Mouse (Mus musculus) heart, embryonic 11.5 days (tissue): ENCODE data around the gene Togaram1. TPM values are rescaled to one million over a fixed set of nuclear protein-coding genes. Genes with fewer than 3 reads are reported as not detected.

Source experiments
- ATAC-seq: fragments of 200-750 bp; cut with Nextera tagmentation; replicated peaks from 2 replicates; pipeline ENCODE4 v1.8.0; 2017; ENCODE audit warnings: moderate library complexity; ENCODE audit not compliant: insufficient number of reproducible peaks, low FRiP score, low TSS enrichment
- H3K27ac ChIP-seq: fragments of 300-500 bp; sonication (generic); 2 replicates; pipeline ENCODE4 v1.5.1; 2014; ENCODE audit warnings: mild to moderate bottlenecking, low read depth, low read length
- H3K27me3 ChIP-seq: fragments of 300-500 bp; sonication (generic); 2 replicates; pipeline ENCODE4 v1.6.1; 2014; ENCODE audit warnings: mild to moderate bottlenecking, low read length, mixed read lengths; ENCODE audit not compliant: control insufficient read depth, insufficient read depth
- H3K36me3 ChIP-seq: fragments of 300-500 bp; sonication (generic); 2 replicates; pipeline ENCODE4 v1.6.1; 2014; ENCODE audit warnings: mild to moderate bottlenecking, low read length, moderate library complexity, mixed read lengths; ENCODE audit not compliant: control insufficient read depth, insufficient read depth
- H3K4me1 ChIP-seq: fragments of 300-500 bp; sonication (generic); 2 replicates; pipeline ENCODE4 v1.6.1; 2014; ENCODE audit warnings: low read length; ENCODE audit not compliant: control insufficient read depth, insufficient read depth
- H3K4me2 ChIP-seq: fragments of 300-500 bp; sonication (generic); 2 replicates; pipeline ENCODE4 v1.6.1; 2014; ENCODE audit warnings: mild to moderate bottlenecking, moderate library complexity
- H3K4me3 ChIP-seq: fragments of 300-500 bp; sonication (generic); 2 replicates; pipeline ENCODE4 v1.5.1; 2014; ENCODE audit warnings: low read depth, low read length
- H3K9ac ChIP-seq: fragments of 300-500 bp; sonication (generic); 2 replicates; pipeline ENCODE4 v1.6.1; 2014; ENCODE audit warnings: mild to moderate bottlenecking, low read depth, low read length, moderate library complexity
- H3K9me3 ChIP-seq: fragments of 300-500 bp; sonication (generic); replicated peaks from 2 replicates; pipeline ENCODE4 v1.6.1; 2016; ENCODE audit warnings: low read length; ENCODE audit not compliant: control insufficient read depth
- WGBS: fragments of 180-500 bp; shearing (Covaris S2); extraction: QIAGEN DNeasy Blood & Tissue Kit; methylation state at CpG from one replicate; pipeline ENCODE4 v1.1.7; 2014; ENCODE audit not compliant: insufficient replicate concordance; 5-methylcytosine and 5-hydroxymethylcytosine counted together
- polyA plus RNA-seq: library from polyadenylated mRNA; unstranded; fragments of >200 nt; fragmentation: Nextera tagmentation; extraction: Ambion mirVana; gene quantifications from 2 replicates; pipeline ENCODE4 v1.2.1, GENCODE M21; 2014

Gene Togaram1
- polyA plus RNA-seq, 1 experiment from 2014 or later = 22.4 TPM

DNA sequence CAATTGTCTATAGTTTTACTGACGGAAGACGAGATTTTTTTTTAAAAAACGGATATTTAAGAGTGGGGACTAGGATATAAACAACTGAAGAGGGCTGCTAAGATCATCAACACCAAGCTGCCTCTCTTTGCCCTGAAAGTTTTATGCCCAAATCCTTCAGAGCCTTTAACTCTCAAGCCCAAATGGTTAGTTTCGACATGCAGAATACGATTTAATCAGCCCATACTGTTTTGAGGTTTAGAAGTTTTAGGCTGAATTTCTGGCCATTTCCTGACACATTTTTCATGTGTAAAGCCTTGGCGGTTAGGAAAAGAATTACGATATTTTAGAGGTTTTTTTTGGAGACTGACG is 70.2 kb downstream of the Togaram1 start:
- H3K27me3 ChIP-seq = no peaks in the 10 kb centered on the region
- H3K36me3 ChIP-seq = no peaks in the 10 kb centered on the region
- peak overlapping the region; percentile 87; the same call in 1 of the 2 replicates for H3K27ac ChIP-seq
- peak overlapping the region; percentile 91; the same call in 1 of the 2 replicates for H3K9ac ChIP-seq
- H3K4me1 ChIP-seq = peaks cover 10% of the 10 kb centered on the region
- peak overlapping the region; percentile 92 for H3K4me3 ChIP-seq
- 52% methylated on average over 8 of the region's 8 CpGs for WGBS
- peak overlapping the region; percentile 71 for H3K4me2 ChIP-seq
- no peak for ATAC-seq
- no peaks in the 10 kb centered on the region for H3K9me3 ChIP-seq

- peak within 1 kb of the TSS; percentile 87 for H3K27ac ChIP-seq
- under 1% methylated on average over 59 of the region's 65 CpGs for WGBS
- H3K36me3 ChIP-seq = no peaks in the 10 kb centered on the region
- no peaks in the 10 kb centered on the region for H3K27me3 ChIP-seq
- H3K4me1 ChIP-seq = peaks cover 10% of the 10 kb centered on the region
- peak within 1 kb of the TSS; percentile 92 for H3K4me3 ChIP-seq
- peak within 1 kb of the TSS; percentile 91 for H3K9ac ChIP-seq
- ATAC-seq = peak; percentile 95
- H3K4me2 ChIP-seq = peak within 1 kb of the TSS; percentile 71
- H3K9me3 ChIP-seq = no peaks in the 10 kb centered on the region
Measured at GRCm38 (mm10) chr12:65036190-65036870, 70.7 kb downstream of the Togaram1 start, which contains the start of gene Prpf39. Gene Prpf39, plus strand, starts transcription at chr12:65036333.

DNA sequence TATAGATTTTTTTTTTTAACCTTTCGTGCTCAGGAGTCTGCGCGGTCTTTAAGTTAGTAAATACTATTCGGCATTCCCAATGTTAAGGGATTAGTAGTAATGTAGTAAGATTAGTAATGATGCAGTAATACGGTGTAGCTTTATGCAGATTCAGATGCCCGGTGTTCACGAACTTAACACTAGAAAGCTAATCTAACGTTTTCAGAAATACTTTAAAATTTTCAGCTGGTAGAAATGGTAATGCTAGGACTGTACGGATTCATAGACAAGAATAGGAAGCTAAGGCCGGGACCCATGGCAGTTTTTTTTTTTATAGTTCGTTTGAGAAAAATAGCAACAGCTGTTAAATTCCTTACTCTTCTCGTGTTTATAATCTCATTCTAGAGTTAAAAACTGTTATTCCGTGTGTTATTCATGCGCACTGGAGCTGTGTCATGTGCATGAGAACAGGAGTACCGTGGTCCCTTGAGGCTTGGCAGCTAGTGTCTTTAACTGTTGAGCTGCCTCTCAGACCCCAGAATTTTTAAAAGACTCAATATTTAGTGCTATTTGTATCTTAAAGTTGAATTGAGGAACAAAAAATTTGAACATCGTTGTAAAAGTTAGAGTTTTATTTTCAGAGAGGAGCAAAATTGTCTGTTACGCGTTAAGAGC is 71.4 kb downstream of the Togaram1 start:
- 14% methylated on average over 18 of the region's 18 CpGs for WGBS
- ATAC-seq = no peak; the same call in 1 of the 2 replicates
- Histone ChIP-seq H3K4me2 (peak overlapping the region; percentile 71), H3K27ac (no peak overlapping the region; the same call in 1 of the 2 replicates), H3K9me3 (no peaks in the 10 kb centered on the region), H3K36me3 (no peaks in the 10 kb centered on the region), H3K9ac (peak overlapping the region; percentile 91), H3K4me3 (peak overlapping the region; percentile 92), H3K27me3 (no peaks in the 10 kb centered on the region), H3K4me1 (peaks cover 10% of the 10 kb centered on the region)

GRCm38 (mm10) chr12:65037546-65037937 is 71.9 kb downstream of the Togaram1 start:
- Histone ChIP-seq H3K27ac (no peak overlapping the region), H3K4me2 (peak overlapping the region; percentile 71), H3K4me1 (peaks cover 10% of the 10 kb centered on the region), H3K9me3 (no peaks in the 10 kb centered on the region), H3K36me3 (no peaks in the 10 kb centered on the region), H3K4me3 (peak overlapping the region; percentile 92), H3K9ac (no peak overlapping the region), H3K27me3 (no peaks in the 10 kb centered on the region)
- 33% methylated on average over 4 of the region's 4 CpGs for WGBS
- no peak for ATAC-seq

DNA sequence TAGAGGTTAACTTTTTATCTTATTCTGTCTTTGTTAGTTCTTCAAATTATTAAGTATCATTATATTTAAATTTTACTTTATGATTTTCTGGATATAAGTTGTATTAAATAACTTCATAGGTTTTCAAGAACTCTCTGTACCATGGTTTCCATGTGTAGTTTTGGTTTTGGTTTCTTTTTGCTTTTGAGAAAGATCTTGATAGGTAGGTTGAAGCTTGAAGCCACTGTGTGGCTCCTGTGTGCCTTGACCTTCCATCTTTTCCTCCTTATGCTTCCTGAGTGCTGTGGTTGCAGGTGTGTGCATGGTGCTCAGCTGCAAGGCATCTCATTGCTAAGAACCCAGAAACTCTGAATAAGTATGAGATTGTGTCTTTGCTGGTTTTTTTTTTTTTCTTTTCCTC is 83.2 kb downstream of the Togaram1 start:
- Histone ChIP-seq H3K9me3 (no peaks in the 10 kb centered on the region), H3K4me2 (no peak overlapping the region), H3K4me1 (no peaks in the 10 kb centered on the region), H3K36me3 (peaks cover 10% of the 10 kb centered on the region), H3K9ac (no peak overlapping the region), H3K27me3 (no peaks in the 10 kb centered on the region), H3K27ac (no peak overlapping the region), H3K4me3 (no peak overlapping the region)
- no peak for ATAC-seq

- Histone ChIP-seq H3K4me3 (no peak overlapping the region), H3K9ac (no peak overlapping the region), H3K27ac (no peak overlapping the region), H3K27me3 (no peaks in the 10 kb centered on the region), H3K36me3 (peaks cover 20% of the 10 kb centered on the region), H3K9me3 (no peaks in the 10 kb centered on the region), H3K4me2 (no peak overlapping the region), H3K4me1 (no peaks in the 10 kb centered on the region)
- ATAC-seq = no peak
- WGBS = 80% methylated on average over 2 of the region's 2 CpGs
Measured at GRCm38 (mm10) chr12:65058203-65058602, 92.6 kb downstream of the Togaram1 start.

DNA sequence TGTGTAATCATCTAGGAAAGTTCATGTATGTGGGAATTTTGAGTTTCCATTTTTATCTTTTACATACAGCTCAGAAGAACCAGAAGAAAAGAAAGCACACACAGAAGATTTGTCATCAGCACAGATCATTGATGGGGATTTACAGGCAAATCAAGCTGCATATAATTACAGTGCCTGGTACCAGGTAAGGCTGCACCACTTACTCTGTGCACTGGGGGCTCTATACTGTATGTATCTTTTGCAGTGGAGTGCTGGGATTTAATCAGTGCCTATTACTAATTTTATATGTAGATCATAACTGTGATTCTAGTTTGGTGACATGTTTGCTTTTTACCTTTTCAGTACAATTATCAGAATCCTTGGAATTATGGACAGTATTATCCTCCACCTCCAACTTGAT is 95.5 kb downstream of the Togaram1 start:
- Histone ChIP-seq H3K4me2 (no peak overlapping the region), H3K4me1 (no peaks in the 10 kb centered on the region), H3K9me3 (no peaks in the 10 kb centered on the region), H3K4me3 (no peak overlapping the region), H3K27me3 (no peaks in the 10 kb centered on the region), H3K27ac (no peak overlapping the region), H3K36me3 (peaks cover 16% of the 10 kb centered on the region), H3K9ac (no peak overlapping the region)
- ATAC-seq = no peak

DNA sequence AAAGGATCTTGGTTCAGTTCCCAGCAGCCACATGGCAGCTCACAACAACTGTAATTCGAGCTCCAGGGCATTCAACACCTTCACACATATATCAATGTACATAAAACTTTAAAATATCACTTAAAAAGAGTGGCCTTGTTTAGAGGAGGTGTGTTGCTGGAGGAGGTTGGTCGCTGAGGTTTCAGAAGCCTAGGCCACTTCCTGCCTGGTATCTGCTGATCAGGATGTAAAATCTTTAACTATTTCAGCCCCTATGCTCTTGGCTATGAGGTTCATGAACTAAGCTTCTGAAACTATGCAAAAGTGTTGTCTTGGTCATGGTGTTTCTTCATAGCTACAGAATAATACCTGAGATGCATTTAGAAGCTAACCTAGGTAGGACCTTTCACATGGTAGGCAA is 99.6 kb downstream of the Togaram1 start:
- 66% methylated on average over 2 of the region's 2 CpGs for WGBS
- Histone ChIP-seq H3K9me3 (no peaks in the 10 kb centered on the region), H3K27ac (no peak overlapping the region), H3K4me1 (no peaks in the 10 kb centered on the region), H3K4me3 (no peak overlapping the region), H3K4me2 (no peak overlapping the region), H3K27me3 (no peaks in the 10 kb centered on the region), H3K9ac (no peak overlapping the region), H3K36me3 (peaks cover 14% of the 10 kb centered on the region)
- no peak for ATAC-seq

DNA sequence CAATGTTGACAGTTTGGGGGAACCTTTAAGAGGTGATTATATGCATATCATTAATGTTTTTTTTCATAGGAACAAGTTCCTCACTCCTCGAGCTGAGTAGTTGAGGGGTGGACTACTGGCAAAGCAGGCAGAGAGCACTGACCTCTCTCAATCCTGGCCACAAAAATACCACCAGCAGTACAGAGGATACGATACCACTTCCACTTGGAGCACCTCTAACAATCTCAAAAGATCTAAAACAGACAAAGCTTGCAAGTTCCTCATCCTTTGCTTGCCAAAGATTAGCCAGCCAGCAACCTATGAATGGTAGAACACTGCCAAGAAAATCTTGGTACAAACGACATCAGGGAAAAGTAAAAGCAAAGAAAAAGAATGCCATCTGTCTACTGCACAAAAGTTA is 100.6 kb downstream of the Togaram1 start:
- Histone ChIP-seq H3K27ac (no peak overlapping the region), H3K36me3 (peaks cover 11% of the 10 kb centered on the region), H3K27me3 (no peaks in the 10 kb centered on the region), H3K9me3 (no peaks in the 10 kb centered on the region), H3K4me3 (no peak overlapping the region), H3K9ac (no peak overlapping the region), H3K4me2 (no peak overlapping the region), H3K4me1 (no peaks in the 10 kb centered on the region)
- 67% methylated on average over 3 of the region's 3 CpGs for WGBS
- no peak for ATAC-seq
